In the genomic region with DNA sequence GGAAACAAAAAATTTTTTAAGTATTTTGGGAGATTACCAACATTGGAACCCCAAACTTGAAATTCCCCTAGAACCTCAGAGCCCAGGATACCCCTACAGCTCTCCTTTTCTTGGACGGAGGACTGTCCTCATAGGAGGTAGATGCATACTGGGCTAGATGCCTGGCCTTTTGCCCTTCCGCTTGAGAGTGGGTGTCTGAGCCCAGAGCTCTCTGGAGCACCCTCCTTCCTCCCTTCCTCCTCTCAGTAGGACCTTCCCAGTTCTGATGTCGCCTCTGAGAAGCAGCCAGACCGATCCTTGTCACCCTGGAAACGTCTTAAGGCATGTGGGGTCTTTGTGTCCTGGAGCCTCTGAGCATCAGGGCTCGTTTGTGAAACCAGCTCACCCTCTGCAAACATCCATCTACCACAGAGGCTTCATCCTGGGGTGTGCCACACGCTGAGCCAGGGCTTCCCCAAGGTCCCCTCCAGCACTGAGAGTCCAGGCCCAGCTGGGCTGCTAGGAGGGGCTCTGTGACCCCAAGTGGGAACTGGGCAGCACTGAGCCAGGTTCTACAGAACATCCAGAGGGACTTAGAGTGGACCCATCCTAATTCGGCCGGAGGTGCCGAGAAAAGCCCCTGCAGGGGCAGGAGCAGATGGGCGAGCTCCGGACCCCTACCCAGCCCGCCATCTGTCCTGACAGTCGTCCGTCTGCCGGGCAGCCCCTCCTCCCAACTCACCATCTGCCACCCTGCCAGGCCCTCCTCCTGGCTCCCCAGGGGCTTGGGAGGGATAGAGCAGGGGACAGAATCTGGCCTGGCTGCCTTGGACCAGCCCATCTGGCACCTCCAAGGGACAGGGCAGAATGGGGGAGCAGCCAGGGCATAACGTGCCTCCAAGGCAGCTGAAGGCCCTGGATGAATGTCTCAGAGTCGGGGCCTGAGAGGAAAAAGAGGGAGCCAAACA, we compare ENCODE assay signal across 13 mouse cellular contexts. TPM values are rescaled to one million over a fixed set of nuclear protein-coding genes. Genes with fewer than 3 reads are reported as not detected.
A peak's percentile ranks its signal among the peaks of the same experiment; 100 is the strongest.
DNase-seq lines count a peak whose midpoint lies in the region; ATAC-seq lines count a peak whose summit lies in the region.
"Had no signal": no experiment of that assay in that cellular context is flagged by ENCODE, and none has a peak within 500 bp of the region (broad histone marks: within the 10 kb centered on the region; RNA-seq: fewer than 3 reads in every experiment).

No protein-coding gene starts in this region.

- no peak overlapping the region for H3K4me2 ChIP-seq in hindbrain, embryonic 14.5 days (replicated peaks)
- peak overlapping the region; percentile 7; the same call in 1 of the 2 replicates for H3K4me2 ChIP-seq in neural tube, embryonic 12.5 days (replicated peaks)
- no peak overlapping the region for H3K4me2 ChIP-seq in kidney, embryonic 16.5 days (replicated peaks; ENCODE audit: low read depth, low read length)
- H3K4me2 ChIP-seq: embryonic facial prominence, embryonic 12.5 days had no signal

- WGBS in hindbrain, embryonic 14.5 days: 15% methylated on average over 18 of the region's 18 CpGs
- WGBS in neural tube, embryonic 12.5 days: 31% methylated on average over 18 of the region's 18 CpGs
- WGBS in kidney, embryonic 16.5 days: 33% methylated on average over 18 of the region's 18 CpGs

- no peaks in the 10 kb centered on the region for H3K36me3 ChIP-seq in hindbrain, embryonic 14.5 days (replicated peaks; ENCODE audit: control insufficient read depth, insufficient read depth)
- no peaks in the 10 kb centered on the region for H3K36me3 ChIP-seq in neural tube, embryonic 12.5 days
- H3K36me3 ChIP-seq in kidney, embryonic 16.5 days (ENCODE audit: insufficient read depth, low read length): no peaks in the 10 kb centered on the region
- H3K36me3 ChIP-seq: embryonic facial prominence, embryonic 12.5 days had no signal

- H3K27ac ChIP-seq in hindbrain, embryonic 14.5 days: peak overlapping the region; percentile 70
- peak overlapping the region; percentile 68 for H3K27ac ChIP-seq in neural tube, embryonic 12.5 days
- H3K27ac ChIP-seq in kidney, embryonic 16.5 days (ENCODE audit: low read length): no peak overlapping the region
- H3K27ac ChIP-seq: embryonic facial prominence, embryonic 12.5 days had no signal

- peak; percentile 95 to 97 for DNase-seq in cerebellum, adult 18-20 months
- peak; percentile 95 to 96 for DNase-seq in cerebellum, postnatal 36 days
- DNase-seq in hindbrain, embryonic 14.5 days (ENCODE audit: low spot score): no peak
- DNase-seq in thymus, postnatal 36 days: no peak
- no peak for DNase-seq in right cerebral cortex, adult 18-20 months
- DNase-seq: gastrocnemius, postnatal 36 days; layer of hippocampus, adult 9-11 months; thymus, postnatal 25 days had no signal

- peaks cover 12% of the 10 kb centered on the region for H3K4me1 ChIP-seq in hindbrain, embryonic 14.5 days (replicated peaks; ENCODE audit: control insufficient read depth, insufficient read depth, low read length)
- peaks cover 25% of the 10 kb centered on the region for H3K4me1 ChIP-seq in neural tube, embryonic 12.5 days
- H3K4me1 ChIP-seq in kidney, embryonic 16.5 days (ENCODE audit: insufficient read depth, low read length): peaks cover 5% of the 10 kb centered on the region; the same call in 1 of the 2 replicates
- H3K4me1 ChIP-seq: embryonic facial prominence, embryonic 12.5 days had no signal

- no peaks in the 10 kb centered on the region for H3K27me3 ChIP-seq in hindbrain, embryonic 14.5 days (ENCODE audit: control insufficient read depth, insufficient read depth, low read length)
- H3K27me3 ChIP-seq in neural tube, embryonic 12.5 days (replicated peaks): no peaks in the 10 kb centered on the region
- peaks cover 18% of the 10 kb centered on the region; the same call in 1 of the 2 replicates for H3K27me3 ChIP-seq in kidney, embryonic 16.5 days (ENCODE audit: insufficient read depth, low read length)

- ATAC-seq in hindbrain, embryonic 14.5 days (ENCODE audit: low FRiP score): peak; percentile 57
- peak; percentile 67 for ATAC-seq in neural tube, embryonic 12.5 days (ENCODE audit: low FRiP score, low read depth)
- ATAC-seq in kidney, embryonic 16.5 days (ENCODE audit: low FRiP score, low TSS enrichment): no peak

- H3K4me3 ChIP-seq in hindbrain, embryonic 14.5 days (replicated peaks; ENCODE audit: low read length): no peak overlapping the region
- no peak overlapping the region for H3K4me3 ChIP-seq in neural tube, embryonic 12.5 days
- H3K4me3 ChIP-seq in kidney, embryonic 16.5 days (ENCODE audit: low read length): no peak overlapping the region
- H3K4me3 ChIP-seq: embryonic facial prominence, embryonic 12.5 days; myocyte had no signal

- H3K9ac ChIP-seq in hindbrain, embryonic 14.5 days: no peak overlapping the region
- peak overlapping the region; percentile 17; the same call in 1 of the 2 replicates for H3K9ac ChIP-seq in neural tube, embryonic 12.5 days
- no peak overlapping the region for H3K9ac ChIP-seq in kidney, embryonic 16.5 days (replicated peaks; ENCODE audit: low read length)
- H3K9ac ChIP-seq: embryonic facial prominence, embryonic 12.5 days had no signal

- H3K9me3 ChIP-seq in hindbrain, embryonic 14.5 days (ENCODE audit: control insufficient read depth, low read length): no peaks in the 10 kb centered on the region
- no peaks in the 10 kb centered on the region for H3K9me3 ChIP-seq in neural tube, embryonic 12.5 days
- H3K9me3 ChIP-seq in kidney, embryonic 16.5 days (ENCODE audit: low read length): no peaks in the 10 kb centered on the region
- H3K9me3 ChIP-seq: embryonic facial prominence, embryonic 12.5 days had no signal

RNA-seq across cellular contexts. Expression of a gene that starts 15.3 kb away (rescaled TPM):
- polyA plus RNA-seq in hindbrain, embryonic 14.5 days (2014; fragmentation: Nextera tagmentation; extraction: Ambion mirVana): not detected in 2 replicates
- not detected in 2 replicates for polyA plus RNA-seq in neural tube, embryonic 12.5 days (2016; fragmentation: Nextera tagmentation; extraction: Ambion mirVana)
- not detected in 2 replicates for polyA plus RNA-seq in kidney, embryonic 16.5 days (2015; fragmentation: Nextera tagmentation; extraction: Ambion mirVana)
- polyA plus RNA-seq: embryonic facial prominence, embryonic 12.5 days; liver, embryonic 16.5 days; myocyte had no signal

RNA-seq across cellular contexts. Expression of a gene that starts 50.1 kb away (rescaled TPM):
- polyA plus RNA-seq in hindbrain, embryonic 14.5 days (2014; fragmentation: Nextera tagmentation; extraction: Ambion mirVana): 10.7 and 13.7 TPM in 2 replicates
- polyA plus RNA-seq in neural tube, embryonic 12.5 days (2016; fragmentation: Nextera tagmentation; extraction: Ambion mirVana): 46.6 and 47.6 TPM in 2 replicates
- 35.5 and 37.3 TPM in 2 replicates for polyA plus RNA-seq in kidney, embryonic 16.5 days (2015; fragmentation: Nextera tagmentation; extraction: Ambion mirVana)

Comparison
In these comparisons a context has a peak if more than half of its experiments do, and no peak if none do; other contexts are left out.
1. DNase-seq: peak in cerebellum, adult 18-20 months (2 of 2) and cerebellum, postnatal 36 days (2 of 2); none in hindbrain, embryonic 14.5 days (single experiment), thymus, postnatal 36 days (0 of 2) and right cerebral cortex, adult 18-20 months (single experiment).